Mouse (Mus musculus) liver, embryonic 16.5 days (tissue): ENCODE measurements around the gene Ddah1. TPM values are rescaled to one million over a fixed set of nuclear protein-coding genes. Genes with fewer than 3 reads are reported as not detected.

ENCODE experiments used
- polyA plus RNA-seq: library from polyadenylated mRNA; unstranded; fragments of >200 nt; fragmentation: Nextera tagmentation; extraction: Ambion mirVana; gene quantifications from 2 replicates; pipeline ENCODE4 v1.2.1, GENCODE M21; 2015

Ddah1 gene
- polyA plus RNA-seq, 1 experiment from 2014 or later = 44.7 TPM

Other genes with a start within 250 kb of the Ddah1 start
- 9.5 and 11.5 TPM in 2 replicates for gene Znhit6, start 182.5 kb upstream of the Ddah1 start, polyA plus RNA-seq
- 7.9 and 9.1 TPM in 2 replicates for gene Ccn1, start 108.7 kb upstream of the Ddah1 start, polyA plus RNA-seq
- 20.3 and 21.5 TPM in 2 replicates for gene Bcl10, start 164.1 kb downstream of the Ddah1 start, polyA plus RNA-seq
- gene 2410004B18Rik, start 179.3 kb downstream of the Ddah1 start, polyA plus RNA-seq = 10.4 and 11.1 TPM in 2 replicates
- 0.44 and 0.68 TPM in 2 replicates for gene Syde2, start 229.2 kb downstream of the Ddah1 start, polyA plus RNA-seq